Mouse (Mus musculus): ENCODE measurements around the gene Chn2.

The Chn2 gene

DNA sequence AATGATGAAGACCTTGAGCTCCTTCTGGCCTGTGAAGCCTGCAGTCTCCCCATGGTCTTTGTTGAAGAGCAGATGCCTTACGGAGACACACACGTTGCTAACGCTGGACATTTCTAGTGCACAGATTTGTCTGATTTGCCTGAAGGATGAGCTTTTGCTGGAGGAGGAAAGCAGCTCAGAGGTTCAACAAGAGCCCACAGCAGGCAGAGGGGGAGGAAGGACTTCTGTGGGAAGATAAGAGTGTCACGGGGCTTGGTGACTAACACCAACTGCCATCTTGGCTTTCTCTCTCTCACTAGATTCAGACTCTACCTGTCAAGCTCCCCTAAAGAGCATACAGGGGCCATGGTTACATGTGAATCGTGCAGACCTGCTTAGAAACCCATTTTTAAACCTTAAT, 37.3 kb downstream of the Chn2 start:
- DNase-seq (ENCODE audit: low spot score), result no peak

DNA sequence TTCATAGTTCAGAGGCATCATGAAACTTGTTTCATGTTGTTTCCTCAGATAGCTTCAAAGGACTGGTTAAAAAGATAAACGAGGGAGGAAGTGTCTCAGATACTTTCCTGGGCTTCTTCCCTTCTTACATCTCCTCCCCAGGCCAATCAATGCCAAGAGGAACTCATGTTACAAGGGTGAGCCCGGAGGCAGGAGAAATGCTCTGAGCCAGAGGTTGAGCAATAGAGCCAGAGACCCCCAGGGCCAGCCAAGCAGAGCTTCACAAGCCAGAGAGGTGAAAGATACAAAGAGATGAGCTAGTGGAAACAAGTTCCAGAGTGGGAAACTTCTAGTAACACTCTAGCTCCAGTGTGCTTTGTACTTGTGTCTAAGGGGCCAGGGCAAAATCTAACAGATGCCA, 38.9 kb downstream of the Chn2 start:
- DNase-seq (ENCODE audit: low spot score), result no peak

DNA sequence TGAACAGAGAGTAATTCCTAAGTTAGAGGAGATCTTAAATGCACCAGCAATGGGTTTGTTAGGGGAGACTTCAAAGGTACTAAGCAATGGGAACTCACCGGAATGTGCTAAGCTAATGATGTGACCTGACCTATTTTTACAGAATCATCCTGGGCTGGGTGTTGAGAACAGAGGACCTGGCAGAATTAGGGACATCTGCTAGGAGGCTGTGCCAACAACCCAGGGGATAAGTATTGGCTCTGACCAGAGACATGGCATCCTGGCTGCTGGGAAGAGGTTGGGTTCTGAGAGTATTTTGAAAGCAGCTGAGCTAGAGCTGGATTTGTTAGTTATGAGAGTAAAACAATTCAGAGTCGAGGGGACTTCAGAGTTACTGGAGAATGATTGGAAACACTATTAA, 40.5 kb downstream of the Chn2 start:
- no peak for DNase-seq (ENCODE audit: low spot score)

DNA sequence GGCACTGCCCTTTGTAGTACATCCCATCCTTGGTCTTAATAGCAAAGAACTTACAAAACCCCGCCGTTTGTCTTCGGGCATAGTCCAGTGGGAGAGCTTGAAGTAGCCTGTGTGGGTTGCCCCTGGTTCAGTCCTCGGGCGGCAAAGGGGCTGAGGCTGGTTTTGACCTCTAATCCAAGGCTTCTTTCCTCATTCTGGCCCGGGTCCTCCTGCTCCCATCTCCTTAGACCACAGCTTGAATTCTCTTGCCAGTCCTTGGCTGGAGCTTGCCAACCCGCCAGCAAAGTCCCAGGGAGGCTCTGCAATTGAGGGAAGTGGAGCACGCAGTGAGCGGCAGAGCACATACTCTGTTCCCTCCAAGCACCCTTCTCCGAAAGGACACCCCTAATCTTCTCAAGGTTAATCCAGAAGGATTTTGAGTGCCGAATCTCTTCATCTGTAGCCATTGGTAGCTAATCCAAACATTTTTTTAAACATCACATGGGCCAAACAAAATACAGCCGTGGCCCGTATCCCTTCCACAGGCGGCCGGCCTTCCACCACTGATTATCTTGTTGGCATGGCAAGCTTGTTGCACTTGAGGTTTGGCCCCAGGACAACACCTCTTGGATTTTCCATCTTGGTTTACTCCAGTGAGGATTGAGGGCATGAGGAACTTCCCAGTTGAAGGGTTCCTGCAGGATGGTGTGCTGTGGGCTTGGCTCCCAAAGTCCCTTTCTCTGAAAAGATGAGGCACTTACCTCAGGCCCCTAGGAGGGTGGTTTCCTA, 41.3 kb downstream of the Chn2 start:
- DNase-seq (ENCODE audit: low spot score), result no peak

DNA sequence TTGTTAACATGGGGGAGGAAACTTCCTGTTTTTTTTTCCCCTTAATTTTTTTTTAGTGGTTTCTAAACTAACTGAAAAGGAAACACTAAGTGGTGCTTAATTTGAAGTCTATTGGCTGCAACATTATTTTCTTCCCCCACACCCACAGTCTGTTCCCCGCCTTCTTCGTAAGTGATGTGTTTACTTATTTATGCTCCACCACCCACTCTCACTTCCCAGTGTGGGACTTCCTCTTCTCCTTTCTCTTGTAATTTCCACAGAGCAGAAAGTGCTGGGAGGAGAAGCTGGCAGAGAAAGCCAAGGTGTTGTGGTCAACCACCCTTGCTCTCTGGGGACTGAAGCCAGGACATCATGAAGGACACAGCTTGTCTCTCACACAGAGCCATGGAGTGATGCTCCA, 43.2 kb downstream of the Chn2 start:
- no peak for DNase-seq (ENCODE audit: low spot score)

DNA sequence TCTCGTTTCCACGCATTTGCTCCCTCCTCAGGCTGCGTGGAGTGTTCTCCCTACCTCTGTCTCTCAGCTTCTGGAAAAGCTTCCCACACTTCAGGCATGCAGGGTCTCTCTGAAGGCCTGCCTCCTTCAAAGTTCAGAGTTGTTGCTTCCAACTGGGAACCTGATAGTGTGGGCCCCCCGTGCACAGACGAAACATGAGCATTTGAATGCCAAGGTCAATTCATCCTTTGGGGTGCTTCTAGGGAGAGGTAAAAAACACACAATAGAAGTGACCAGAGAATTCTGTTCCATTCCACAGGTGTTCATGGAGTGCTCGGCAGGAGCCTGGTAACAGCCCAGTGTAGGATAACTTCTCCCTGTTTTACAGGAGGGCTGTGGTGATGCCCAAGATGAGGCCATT, 44.7 kb downstream of the Chn2 start:
- DNase-seq (ENCODE audit: low spot score), result no peak

DNA sequence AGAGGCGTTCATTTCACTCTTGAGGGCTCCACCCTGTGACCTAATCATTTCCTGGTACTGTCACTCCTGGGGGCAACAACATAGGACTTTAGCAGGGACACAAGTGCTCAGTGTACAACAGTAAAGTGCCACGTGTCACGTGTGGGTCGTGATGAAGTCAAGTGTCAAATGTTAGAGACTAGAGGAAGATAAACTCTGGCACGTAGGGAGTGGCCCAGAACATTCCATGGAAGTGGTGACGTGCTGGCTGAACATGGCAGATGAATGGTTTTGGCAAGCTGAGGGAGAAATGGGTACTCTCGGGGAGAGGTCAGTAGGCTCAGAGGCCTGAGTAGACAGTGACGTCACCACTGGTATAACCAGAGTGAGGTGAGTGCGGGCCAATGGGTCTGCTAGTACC, 45.7 kb downstream of the Chn2 start:
- DNase-seq (ENCODE audit: low spot score), result no peak

DNA sequence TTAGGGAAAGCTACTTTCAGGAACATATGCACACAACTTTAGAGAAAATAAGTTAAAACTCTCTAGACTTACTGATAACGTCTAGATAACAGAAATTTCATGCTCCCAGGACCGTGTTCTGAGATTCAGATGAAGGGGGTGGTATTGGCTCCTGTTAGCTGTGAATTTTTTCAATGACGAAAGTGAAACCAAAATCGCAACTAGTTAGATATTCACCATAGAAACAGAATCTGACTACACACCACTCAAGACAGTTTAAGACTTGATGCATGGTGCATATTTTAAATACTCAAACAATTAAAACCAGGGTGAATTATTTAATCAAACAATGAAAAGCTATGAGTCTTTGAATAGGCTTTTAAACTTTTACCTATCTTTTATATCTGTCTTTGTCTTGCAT, 48.8 kb downstream of the Chn2 start:
- DNase-seq (ENCODE audit: low spot score), result no peak

DNA sequence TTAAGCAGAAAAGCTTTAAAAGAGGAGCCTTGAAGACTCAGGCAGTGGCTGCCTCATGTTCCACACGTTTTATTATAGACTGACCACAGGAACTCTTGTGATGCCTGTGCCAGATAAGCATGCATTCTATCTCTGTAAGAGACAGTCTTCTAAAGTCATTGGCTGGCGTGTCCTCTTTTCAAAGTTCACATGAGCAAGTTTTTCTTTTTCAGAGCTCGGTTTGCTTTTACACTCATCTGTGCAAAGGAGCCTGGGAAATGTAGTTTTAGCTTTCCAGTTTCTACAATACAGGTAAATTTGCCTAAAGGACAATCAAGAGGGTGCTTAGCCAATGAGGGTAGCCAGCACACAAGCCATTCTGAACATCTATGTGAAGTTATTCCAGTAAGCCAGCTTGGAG, 51.5 kb downstream of the Chn2 start:
- DNase-seq (ENCODE audit: low spot score), result no peak

DNA sequence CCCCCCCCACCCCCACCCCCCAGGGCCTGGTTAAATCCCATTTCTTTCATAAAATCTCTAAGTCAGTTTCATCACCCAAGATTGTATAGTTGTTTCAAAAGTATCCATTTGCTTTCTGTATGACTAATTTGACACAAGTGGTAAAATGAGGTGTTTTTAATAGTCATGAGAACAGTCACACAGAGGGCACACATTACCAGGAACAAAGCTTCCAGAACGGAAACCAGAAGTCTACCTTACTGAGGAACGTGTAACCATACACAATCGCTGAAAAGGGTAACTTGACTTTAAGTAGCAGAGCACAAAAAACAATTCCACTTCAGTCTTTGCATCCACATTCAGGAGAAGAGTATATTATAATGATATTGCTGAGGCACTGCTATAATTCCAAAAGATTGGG, 53.6 kb downstream of the Chn2 start:
- no peak for DNase-seq (ENCODE audit: low spot score)

DNA sequence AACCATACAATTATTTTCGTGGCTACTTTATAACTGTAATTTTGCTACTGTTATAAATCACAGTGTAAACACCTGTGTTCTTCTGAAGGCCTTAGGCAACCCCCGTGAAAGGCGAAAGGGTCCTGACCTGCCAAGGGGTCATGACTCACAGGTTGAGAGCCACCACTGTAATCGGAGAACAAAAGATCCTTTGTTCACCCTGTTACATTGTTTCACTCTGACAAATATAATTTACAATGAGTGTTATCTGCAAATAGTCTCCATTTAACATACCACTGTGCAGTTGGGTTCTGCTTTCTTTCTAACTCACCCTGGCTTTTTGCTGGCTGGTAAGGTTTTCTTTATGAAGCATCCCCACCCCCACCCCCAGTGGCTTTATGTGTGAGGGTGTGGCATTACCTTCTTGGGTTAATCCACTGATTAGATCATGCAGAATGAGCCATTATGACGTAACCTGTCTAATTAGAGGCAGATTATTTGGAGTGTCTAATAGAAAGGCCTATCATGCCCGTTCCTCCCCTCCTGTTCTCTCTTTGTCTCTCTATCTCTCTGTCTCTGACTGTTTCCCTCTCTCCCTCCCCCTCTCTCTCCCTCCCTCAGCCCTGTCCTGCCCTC, 56.9 kb downstream of the Chn2 start:
- DNase-seq (ENCODE audit: low spot score), result no peak

DNA sequence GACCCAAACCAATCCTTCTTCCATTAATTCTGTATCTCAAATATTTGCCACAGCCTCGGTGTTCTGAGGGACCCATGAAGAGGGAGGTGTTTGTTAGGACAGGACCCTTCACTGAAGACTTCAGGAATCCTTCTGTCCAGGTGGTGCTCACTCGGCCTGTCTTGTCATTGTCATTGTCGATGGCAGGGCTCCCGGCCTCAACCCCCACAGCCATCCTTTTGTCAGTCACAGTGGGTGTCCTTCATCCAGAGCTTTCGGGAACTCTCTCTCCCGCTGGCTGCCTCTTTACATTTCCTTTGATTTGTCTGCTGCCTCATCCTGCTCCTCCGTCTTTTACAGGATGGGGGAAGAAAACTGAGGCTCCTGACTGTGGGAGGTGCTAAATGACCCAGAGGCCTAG, 57.5 kb downstream of the Chn2 start:
- no peak for DNase-seq (ENCODE audit: low spot score)

DNA sequence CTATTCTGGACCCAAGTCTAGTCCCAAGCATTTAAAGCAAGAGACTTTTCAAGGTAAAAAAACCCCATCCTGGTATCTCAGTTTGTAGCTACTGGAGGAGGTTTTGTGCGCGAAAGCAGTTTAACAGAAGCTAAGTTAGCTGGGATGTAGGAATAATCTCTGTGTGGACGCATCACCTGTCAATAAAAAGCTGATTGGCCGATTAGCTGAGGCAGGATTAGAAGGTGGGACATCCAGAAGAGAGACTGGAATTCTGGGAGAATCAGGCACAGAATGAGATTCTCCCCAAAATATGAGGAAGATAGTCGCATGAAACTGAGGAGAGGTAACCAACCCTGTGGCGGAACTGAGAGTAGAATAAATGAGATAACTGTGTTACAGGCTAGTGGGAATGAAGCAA, 59.0 kb downstream of the Chn2 start:
- no peak for DNase-seq (ENCODE audit: low spot score)

DNA sequence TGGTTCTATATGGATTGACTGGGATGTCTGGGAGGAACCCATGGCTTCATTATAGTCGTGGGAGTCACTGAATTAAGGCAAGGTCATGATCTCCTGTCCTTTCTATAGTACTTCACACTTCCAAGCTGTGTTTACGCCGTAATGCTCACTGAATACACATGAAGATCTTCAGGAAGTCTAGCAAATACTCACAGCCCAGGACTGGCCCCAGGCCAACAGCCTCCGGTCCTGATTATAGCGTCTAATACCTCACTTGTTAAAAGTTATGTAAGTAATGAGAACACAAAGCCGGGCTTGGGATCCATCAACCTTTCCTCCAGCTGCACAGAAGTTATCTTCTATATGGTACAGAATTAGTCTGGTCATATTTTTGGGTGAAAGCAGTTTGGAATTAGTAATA, 60.3 kb downstream of the Chn2 start:
- DNase-seq (ENCODE audit: low spot score), result no peak

DNA sequence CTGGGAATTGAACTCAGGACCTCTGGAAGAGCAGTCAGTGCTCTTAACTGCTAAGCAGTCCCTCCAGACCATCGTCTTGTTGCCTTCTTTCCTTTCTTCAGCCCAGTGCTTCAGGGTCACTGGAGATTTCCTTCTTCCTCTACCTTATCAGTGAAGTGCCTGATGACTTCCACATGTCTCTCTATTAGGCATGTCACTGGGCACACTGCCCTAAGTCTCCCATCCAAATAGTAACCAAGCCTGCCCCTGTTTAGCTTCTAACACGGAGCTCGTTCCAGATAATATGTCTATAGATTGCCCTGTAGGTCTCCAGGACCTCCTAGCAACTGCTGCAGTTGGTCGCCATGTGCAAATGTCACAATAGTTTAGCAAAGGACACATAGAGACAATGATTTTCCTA, 62.9 kb downstream of the Chn2 start:
- DNase-seq (ENCODE audit: low spot score), result no peak

DNA sequence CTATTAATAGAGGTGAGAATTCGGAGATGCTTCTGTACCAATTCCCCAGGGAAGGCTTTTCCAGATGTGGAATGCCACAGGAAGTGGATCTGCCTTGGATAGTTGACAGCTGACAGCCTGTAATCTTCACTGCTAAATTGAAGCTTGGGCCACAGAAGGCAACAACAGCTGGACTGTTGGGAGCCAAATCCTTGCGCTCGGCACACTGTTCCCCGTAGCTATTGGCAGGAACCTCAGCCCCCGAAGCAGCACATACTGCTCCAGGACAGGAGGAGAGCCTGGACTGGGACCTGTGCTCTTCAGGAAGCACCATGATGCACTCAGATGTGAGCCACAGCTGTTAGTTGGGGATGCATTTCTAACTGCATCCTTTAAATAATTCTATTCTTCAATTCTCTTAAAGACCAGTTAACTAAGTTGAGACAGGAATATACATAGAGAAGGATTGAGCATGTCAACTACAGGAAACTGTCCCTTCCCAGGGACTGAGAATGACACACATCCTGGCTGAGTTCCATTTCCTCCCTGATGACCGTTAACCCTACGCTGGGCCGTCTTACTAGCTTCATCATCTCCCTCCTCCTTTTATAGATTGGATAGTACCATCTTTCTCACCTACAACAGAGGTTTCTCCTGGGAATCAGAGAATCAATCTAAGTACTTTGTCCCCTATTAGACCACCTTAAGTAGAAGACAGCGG, 64.1 kb downstream of the Chn2 start:
- DNase-seq (ENCODE audit: low spot score), result no peak

DNA sequence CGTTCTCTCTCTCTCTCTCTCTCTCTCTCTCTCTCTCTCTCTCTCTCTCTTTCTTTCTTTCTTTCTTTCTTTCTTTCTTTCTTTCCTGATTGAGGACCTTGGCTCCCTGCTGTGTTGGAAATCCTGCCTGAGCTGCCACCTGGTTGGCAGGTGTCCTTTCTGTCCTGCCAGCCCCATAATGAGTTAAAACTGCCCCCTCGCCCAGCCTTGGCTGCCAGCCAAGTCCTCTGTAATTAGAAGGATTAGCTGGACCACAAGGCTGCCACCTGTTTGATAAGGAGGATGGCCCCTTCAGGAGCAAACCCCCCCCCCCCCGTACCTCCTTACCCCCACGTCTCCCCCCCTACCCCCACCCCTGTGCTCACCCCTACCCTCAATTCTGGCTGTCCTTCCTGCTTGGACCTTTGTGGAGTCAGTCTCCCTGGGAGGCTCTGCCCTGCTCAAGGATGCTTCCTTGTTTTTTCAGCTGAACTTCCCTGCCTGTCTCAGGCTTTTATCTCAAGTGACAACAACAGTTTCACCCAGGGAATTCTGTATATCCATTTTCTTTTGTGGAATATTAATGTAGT, 72.1 kb downstream of the Chn2 start:
- no peak for DNase-seq (ENCODE audit: low spot score)

DNA sequence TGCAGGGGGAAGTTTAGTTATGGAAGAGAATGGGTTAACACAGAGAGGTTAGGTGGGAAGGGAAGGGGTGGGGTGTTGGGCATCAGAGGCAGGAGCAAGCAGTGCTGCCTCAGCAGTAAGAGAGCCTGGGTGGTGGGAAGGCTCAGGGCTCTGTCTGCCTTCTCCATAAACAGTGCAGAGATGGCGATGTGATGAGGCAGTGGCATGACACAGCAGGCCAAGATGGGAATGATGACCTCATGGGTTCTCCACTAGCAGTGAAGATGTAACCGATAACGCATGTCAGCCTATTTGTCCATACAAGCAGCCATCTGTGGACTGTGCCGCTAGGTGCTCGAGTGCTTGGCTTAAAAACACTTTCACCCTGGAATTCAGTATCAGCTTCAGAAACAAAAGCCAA, 74.0 kb downstream of the Chn2 start:
- DNase-seq (ENCODE audit: low spot score), result no peak

DNA sequence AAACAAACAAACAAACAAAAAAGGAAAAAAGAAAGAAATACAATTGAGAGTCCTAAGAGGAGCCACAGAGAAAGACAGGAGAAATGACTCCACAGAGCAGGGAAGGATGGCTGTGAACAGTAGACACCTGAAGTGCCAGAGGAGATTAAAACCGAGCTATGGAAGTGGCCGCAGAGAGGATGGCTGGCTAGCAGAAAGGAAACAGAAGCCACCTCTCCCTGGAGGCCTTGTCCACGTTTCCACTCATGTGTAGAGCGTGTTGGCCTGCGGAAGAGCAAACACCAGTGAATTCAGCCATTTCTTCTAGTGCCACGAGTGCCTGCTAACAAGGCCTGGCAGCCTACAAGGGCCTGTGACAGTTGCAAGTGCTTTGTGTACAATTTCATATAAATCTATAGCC, 75.1 kb downstream of the Chn2 start:
- no peak for DNase-seq (ENCODE audit: low spot score)

DNA sequence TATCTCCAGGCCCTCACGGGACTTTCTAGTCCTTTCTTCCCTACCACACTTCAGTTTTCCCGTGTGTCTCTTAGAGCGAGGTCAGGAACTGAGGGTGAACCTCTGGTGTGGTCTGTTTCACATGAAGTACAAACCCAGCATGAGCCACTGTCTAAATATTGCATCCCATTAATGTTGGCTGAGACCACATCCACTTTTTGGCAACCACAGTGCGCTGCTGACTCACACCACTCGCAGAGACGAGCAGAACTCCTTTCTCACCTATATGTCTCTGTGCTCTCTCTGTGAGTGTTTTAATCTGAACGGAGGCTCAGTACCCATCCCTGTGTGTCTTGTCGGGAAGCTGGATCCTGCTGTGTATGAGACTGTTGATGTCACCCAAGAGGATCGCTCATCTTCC, 76.9 kb downstream of the Chn2 start:
- DNase-seq (ENCODE audit: low spot score), result no peak

DNA sequence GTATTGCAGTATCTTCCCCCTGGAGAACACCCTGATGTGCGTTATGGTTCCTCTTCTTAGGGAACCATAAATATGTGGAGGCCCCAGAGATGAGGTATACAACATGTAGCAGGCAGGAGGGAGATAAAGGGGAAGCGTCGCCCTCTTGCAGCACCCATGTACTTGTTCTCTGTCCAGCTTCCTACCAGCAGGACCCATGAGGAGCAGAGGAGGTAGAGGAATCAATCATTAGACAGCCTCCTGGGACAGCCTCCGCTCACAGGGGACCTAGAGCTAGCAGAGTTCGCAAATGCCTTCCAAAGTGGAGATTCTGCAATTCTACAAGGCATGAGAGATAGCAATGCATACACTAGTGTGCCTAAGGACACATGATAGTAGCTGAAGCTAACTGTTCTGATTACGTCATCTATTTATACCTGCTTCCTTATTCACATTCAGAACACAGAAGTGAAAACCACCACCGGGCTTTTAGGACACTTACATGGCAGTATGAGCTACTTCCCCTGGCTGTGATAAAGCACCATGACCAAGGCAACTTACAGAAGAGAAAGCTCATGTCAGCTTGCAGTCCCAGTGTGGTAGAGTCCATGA, 77.7 kb downstream of the Chn2 start:
- DNase-seq (ENCODE audit: low spot score), result no peak

DNA sequence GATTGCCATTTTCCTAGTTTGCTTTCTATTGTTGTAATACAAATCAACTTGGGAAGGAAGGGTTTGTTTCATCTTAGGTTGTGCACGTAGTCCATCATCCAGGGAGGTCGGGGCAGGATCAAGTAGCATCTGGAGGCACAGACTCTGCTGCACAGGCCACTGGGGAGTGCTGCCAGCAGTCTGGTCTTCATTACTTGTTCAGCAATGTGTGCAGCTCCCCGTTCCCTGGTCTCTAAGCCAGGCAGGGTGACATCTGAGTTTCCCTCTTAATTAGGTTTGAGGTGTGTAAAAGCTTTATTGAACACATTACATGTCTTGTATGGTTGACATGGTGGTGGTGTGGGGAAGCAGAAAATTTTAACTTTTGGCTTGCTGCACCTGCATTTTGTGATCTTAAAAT, 79.0 kb downstream of the Chn2 start:
- no peak for DNase-seq (ENCODE audit: low spot score)

DNA sequence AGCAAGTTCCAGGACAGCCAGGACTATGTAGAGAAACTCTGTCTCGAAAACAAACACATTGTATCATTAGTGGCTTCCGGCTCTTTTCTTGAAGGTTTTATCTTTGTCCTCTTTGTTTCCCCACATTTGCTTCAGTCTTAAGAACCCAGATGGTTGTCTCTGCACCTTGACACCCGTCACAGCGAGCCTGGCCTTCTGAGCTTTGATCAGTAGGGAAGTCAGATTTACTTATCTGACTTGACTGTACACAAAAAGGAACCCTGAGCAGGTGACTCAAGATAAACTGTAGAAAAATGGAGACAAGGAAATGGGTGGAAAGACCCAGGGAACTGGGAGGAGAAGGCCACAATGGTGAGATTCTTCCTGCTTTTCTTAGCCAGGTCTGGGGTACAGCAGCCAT, 79.5 kb downstream of the Chn2 start:
- DNase-seq (ENCODE audit: low spot score), result no peak
